Mouse (Mus musculus) spleen, adult 2 months (tissue): Measurements from ENCODE around the gene Phactr1.

Experiments used
- CTCF ChIP-seq: fragments of 200-500 bp; IDR thresholded peaks from 2 replicates; pipeline ENCODE4 v1.5.1; 2011; ENCODE audit warnings: mild to moderate bottlenecking, inconsistent platforms; ENCODE audit not compliant: insufficient read depth, insufficient read length, insufficient replicate concordance; ENCODE audit errors: extremely low read depth
- POLR2A ChIP-seq: fragments of 200-500 bp; IDR thresholded peaks from 2 replicates; pipeline ENCODE4 v1.6.1; 2011; ENCODE audit warnings: low read depth, low read length, inconsistent platforms

DNA sequence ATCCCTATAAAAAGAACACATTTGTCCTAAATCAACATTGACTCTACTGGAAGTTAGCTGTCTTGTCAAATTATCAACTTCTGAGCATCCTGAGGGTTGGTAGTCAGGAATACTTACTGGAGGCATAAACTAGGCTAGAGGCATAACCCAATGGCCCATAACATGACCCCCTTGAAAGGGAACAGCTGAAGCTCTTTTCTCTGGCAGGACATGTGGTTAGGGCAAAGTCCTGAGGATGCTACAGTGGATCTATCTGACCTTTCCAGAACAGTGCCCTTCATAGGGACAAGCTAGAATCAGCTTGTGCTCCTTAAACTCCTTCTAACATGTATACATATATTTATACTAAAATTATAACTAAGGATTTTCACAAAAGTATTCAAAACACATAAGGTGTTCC is 61.8 kb downstream of the Phactr1 start:
- TF ChIP-seq CTCF: no peak
- TF ChIP-seq POLR2A: no peak
